Mouse (Mus musculus) brain, embryonic 14.5 days (tissue): ENCODE results near the gene Mark2.

Experiments used
- CTCF ChIP-seq: fragments of 200-500 bp; IDR thresholded peaks from 2 replicates; pipeline ENCODE4 v1.5.1; 2012; ENCODE audit warnings: inconsistent platforms, mild to moderate bottlenecking, moderate library complexity, borderline replicate concordance; ENCODE audit not compliant: insufficient read depth, insufficient read length; ENCODE audit errors: extremely low read depth
- POLR2A ChIP-seq: fragments of 200-500 bp; IDR thresholded peaks from 2 replicates; pipeline ENCODE4 v1.6.1; 2012; ENCODE audit warnings: mild to moderate bottlenecking, inconsistent platforms, borderline replicate concordance; ENCODE audit not compliant: poor library complexity, insufficient read depth, insufficient read length, severe bottlenecking; ENCODE audit errors: extremely low read depth

DNA sequence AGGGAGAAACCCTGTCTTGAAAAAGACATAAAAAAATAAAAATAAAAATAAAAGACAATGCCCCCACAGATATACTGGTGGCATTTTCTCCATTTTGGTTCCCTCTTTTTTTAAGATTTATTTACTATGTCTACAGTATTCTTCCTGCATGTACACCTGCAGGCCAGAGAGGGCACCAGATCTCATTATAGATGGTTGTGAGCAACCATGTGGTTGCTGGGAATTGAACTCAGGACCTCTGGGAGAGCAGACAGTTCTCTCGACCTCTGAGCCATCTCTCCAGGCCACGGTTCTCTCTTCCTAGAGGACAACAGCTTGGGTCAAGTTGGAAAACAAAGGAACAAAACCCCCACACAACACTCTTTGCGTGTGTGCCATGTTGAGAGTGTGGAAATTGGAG is 79.7 kb downstream of the Mark2 start:
- TF ChIP-seq CTCF (no peak), POLR2A (no peak)
